In the genomic region with DNA sequence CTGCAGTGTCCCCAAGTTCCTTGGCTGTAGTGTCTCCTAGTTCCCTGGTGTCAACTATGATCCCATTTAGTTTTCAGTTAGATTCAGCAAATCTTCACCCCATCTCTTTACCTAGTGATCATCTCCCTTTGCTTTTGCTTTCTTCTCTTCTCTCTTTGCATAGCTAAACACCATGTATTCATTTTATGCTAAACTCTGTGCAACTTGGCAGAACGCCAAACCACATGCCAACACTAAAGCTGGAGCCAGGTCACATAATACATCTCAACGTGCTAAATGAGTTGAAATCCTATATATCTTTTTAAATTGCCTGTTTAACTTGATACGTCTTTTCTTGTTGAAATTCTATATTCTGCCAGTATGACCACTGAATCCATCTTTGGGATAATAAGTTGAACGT, we compare ENCODE assay signal across 14 mouse cellular contexts.
DNase-seq lines count a peak whose midpoint lies in the region; ATAC-seq and TF ChIP-seq lines count a peak whose summit lies in the region.
"Had no signal": no experiment of that assay in that cellular context is flagged by ENCODE, and none has a peak within 500 bp of the region (broad histone marks: within the 10 kb centered on the region; RNA-seq: fewer than 3 reads in every experiment).

No protein-coding gene starts in this region.

- H3K9me3 ChIP-seq in forebrain, embryonic 13.5 days (replicated peaks): no peaks in the 10 kb centered on the region
- H3K9me3 ChIP-seq in forebrain, embryonic 11.5 days (ENCODE audit: control insufficient read depth, low read length): no peaks in the 10 kb centered on the region
- no peaks in the 10 kb centered on the region for H3K9me3 ChIP-seq in midbrain, postnatal 0 days (ENCODE audit: low read length)
- no peaks in the 10 kb centered on the region for H3K9me3 ChIP-seq in midbrain, embryonic 16.5 days (replicated peaks; ENCODE audit: control insufficient read depth, low read length, poor library complexity, severe bottlenecking)
- no peaks in the 10 kb centered on the region for H3K9me3 ChIP-seq in limb, embryonic 14.5 days (ENCODE audit: control insufficient read depth, low read length)
- H3K9me3 ChIP-seq: heart, embryonic 13.5 days; liver, embryonic 13.5 days; stomach, embryonic 15.5 days had no signal

- H3K27me3 ChIP-seq in forebrain, embryonic 13.5 days: no peaks in the 10 kb centered on the region
- H3K27me3 ChIP-seq in forebrain, embryonic 11.5 days (ENCODE audit: control insufficient read depth, insufficient read depth, low read length): no peaks in the 10 kb centered on the region
- no peaks in the 10 kb centered on the region for H3K27me3 ChIP-seq in midbrain, postnatal 0 days (ENCODE audit: insufficient read depth, low read length)
- H3K27me3 ChIP-seq in midbrain, embryonic 16.5 days (ENCODE audit: control insufficient read depth, insufficient read depth, low read depth, low read length): no peaks in the 10 kb centered on the region
- no peaks in the 10 kb centered on the region for H3K27me3 ChIP-seq in limb, embryonic 14.5 days (ENCODE audit: control insufficient read depth, insufficient read depth, low read length)
- H3K27me3 ChIP-seq: heart, embryonic 13.5 days; liver, embryonic 13.5 days; megakaryocyte, embryonic 14.5 days; stomach, embryonic 15.5 days had no signal

- no peak overlapping the region for H3K9ac ChIP-seq in forebrain, embryonic 13.5 days
- no peak overlapping the region for H3K9ac ChIP-seq in forebrain, embryonic 11.5 days (ENCODE audit: low read length)
- no peak overlapping the region for H3K9ac ChIP-seq in midbrain, postnatal 0 days (replicated peaks; ENCODE audit: low read length, poor library complexity, severe bottlenecking)
- H3K9ac ChIP-seq in midbrain, embryonic 16.5 days (ENCODE audit: low read depth, low read length): no peak overlapping the region
- H3K9ac ChIP-seq in limb, embryonic 14.5 days (ENCODE audit: low read depth, low read length, severe bottlenecking): no peak overlapping the region
- H3K9ac ChIP-seq: heart, embryonic 13.5 days; liver, embryonic 13.5 days; stomach, embryonic 15.5 days had no signal

- no peak overlapping the region for H3K27ac ChIP-seq in forebrain, embryonic 13.5 days
- H3K27ac ChIP-seq in forebrain, embryonic 11.5 days (ENCODE audit: low read depth, low read length): no peak overlapping the region
- no peak overlapping the region for H3K27ac ChIP-seq in midbrain, postnatal 0 days (ENCODE audit: low read depth, low read length)
- no peak overlapping the region for H3K27ac ChIP-seq in midbrain, embryonic 16.5 days (ENCODE audit: low read length)
- no peak overlapping the region for H3K27ac ChIP-seq in limb, embryonic 14.5 days (replicated peaks; ENCODE audit: low read depth, low read length)
- H3K27ac ChIP-seq: gastrocnemius, adult 2 months; heart, embryonic 13.5 days; liver, embryonic 13.5 days; stomach, embryonic 15.5 days had no signal

- no peak overlapping the region for H3K4me3 ChIP-seq in forebrain, embryonic 13.5 days
- H3K4me3 ChIP-seq in forebrain, embryonic 11.5 days (ENCODE audit: low read depth, low read length): no peak overlapping the region
- H3K4me3 ChIP-seq in midbrain, postnatal 0 days (ENCODE audit: low read depth, low read length): no peak overlapping the region
- H3K4me3 ChIP-seq in midbrain, embryonic 16.5 days (ENCODE audit: low read depth, low read length): no peak overlapping the region
- H3K4me3 ChIP-seq in limb, embryonic 14.5 days (replicated peaks; ENCODE audit: low read length): no peak overlapping the region
- H3K4me3 ChIP-seq: gastrocnemius, adult 2 months; heart, embryonic 13.5 days; liver, embryonic 13.5 days; megakaryocyte, embryonic 14.5 days; stomach, embryonic 15.5 days had no signal

- no peak for TF ChIP-seq POLR2A in brain, embryonic 14.5 days (IDR thresholded peaks at IDR 0.05; ENCODE audit: borderline replicate concordance, extremely low read depth, insufficient read depth, insufficient read length, poor library complexity, severe bottlenecking)
- no peak for TF ChIP-seq POLR2A in limb, embryonic 14.5 days (IDR thresholded peaks at IDR 0.05; ENCODE audit: borderline replicate concordance, extremely low read depth, insufficient read depth, insufficient read length)

- H3K4me1 ChIP-seq in forebrain, embryonic 13.5 days: peaks cover 9% of the 10 kb centered on the region
- no peaks in the 10 kb centered on the region for H3K4me1 ChIP-seq in forebrain, embryonic 11.5 days (replicated peaks; ENCODE audit: control insufficient read depth, insufficient read depth, low read length)
- H3K4me1 ChIP-seq in midbrain, postnatal 0 days (ENCODE audit: insufficient read depth, low read length): no peaks in the 10 kb centered on the region
- 0 out of 2 replicates have a peak, but pooled peaks cover 1% of the 10 kb centered on the region for H3K4me1 ChIP-seq in midbrain, embryonic 16.5 days (ENCODE audit: control insufficient read depth, insufficient read depth, low read length)
- H3K4me1 ChIP-seq in limb, embryonic 14.5 days (ENCODE audit: control insufficient read depth, insufficient read depth, low read length): peaks cover 4% of the 10 kb centered on the region
- H3K4me1 ChIP-seq: liver, embryonic 13.5 days; megakaryocyte, embryonic 14.5 days; stomach, embryonic 15.5 days had no signal

- ATAC-seq in forebrain, embryonic 13.5 days: peak; percentile 83
- no peak for ATAC-seq in forebrain, embryonic 11.5 days (replicated peaks; ENCODE audit: low FRiP score)
- ATAC-seq in midbrain, postnatal 0 days (ENCODE audit: low FRiP score): no peak
- ATAC-seq in midbrain, embryonic 16.5 days: no peak
- no peak for ATAC-seq in limb, embryonic 14.5 days (ENCODE audit: low FRiP score, low read depth)
- ATAC-seq in megakaryocyte, adult 5-6 weeks (ENCODE audit: poor library complexity, severe bottlenecking): no peak
- ATAC-seq: lung, postnatal 0 days had no signal

- TF ChIP-seq CTCF in midbrain, postnatal 0 days (IDR thresholded peaks at IDR 0.05): no peak
- TF ChIP-seq CTCF in brain, embryonic 14.5 days (IDR thresholded peaks at IDR 0.05; ENCODE audit: borderline replicate concordance, extremely low read depth, insufficient read depth, insufficient read length): no peak

- no peak for DNase-seq in forebrain, embryonic 11.5 days (ENCODE audit: low spot score)
- DNase-seq in midbrain, postnatal 0 days (ENCODE audit: low spot score): peak; percentile 18
- peak; percentile 85 for DNase-seq in brain, embryonic 14.5 days (ENCODE audit: low read depth)
- peak; percentile 29 for DNase-seq in limb, embryonic 14.5 days (ENCODE audit: low spot score)
- DNase-seq: gastrocnemius, adult 2 months; heart, postnatal 4 days; liver, embryonic 13.5 days had no signal

- no peak overlapping the region for H3K4me2 ChIP-seq in forebrain, embryonic 13.5 days
- no peak overlapping the region for H3K4me2 ChIP-seq in forebrain, embryonic 11.5 days (ENCODE audit: low read depth, low read length, severe bottlenecking)
- H3K4me2 ChIP-seq in midbrain, postnatal 0 days (ENCODE audit: low read depth, low read length, poor library complexity, severe bottlenecking): no peak overlapping the region
- H3K4me2 ChIP-seq in midbrain, embryonic 16.5 days (ENCODE audit: low read length): no peak overlapping the region
- H3K4me2 ChIP-seq in limb, embryonic 14.5 days (replicated peaks; ENCODE audit: low read depth, low read length, severe bottlenecking): no peak overlapping the region
- H3K4me2 ChIP-seq: heart, embryonic 13.5 days; liver, embryonic 13.5 days; stomach, embryonic 15.5 days had no signal

- H3K36me3 ChIP-seq in forebrain, embryonic 13.5 days (ENCODE audit: poor library complexity, severe bottlenecking): no peaks in the 10 kb centered on the region
- H3K36me3 ChIP-seq in forebrain, embryonic 11.5 days (ENCODE audit: control insufficient read depth, insufficient read depth, low read length): no peaks in the 10 kb centered on the region
- no peaks in the 10 kb centered on the region for H3K36me3 ChIP-seq in midbrain, postnatal 0 days (ENCODE audit: insufficient read depth, low read length)
- no peaks in the 10 kb centered on the region for H3K36me3 ChIP-seq in midbrain, embryonic 16.5 days (ENCODE audit: control insufficient read depth, insufficient read depth, low read length)
- H3K36me3 ChIP-seq in limb, embryonic 14.5 days (ENCODE audit: control insufficient read depth, insufficient read depth, low read length): no peaks in the 10 kb centered on the region
- H3K36me3 ChIP-seq: heart, embryonic 13.5 days; liver, embryonic 13.5 days; stomach, embryonic 15.5 days had no signal

- WGBS in forebrain, embryonic 13.5 days: 31% methylated on average over 4 of the region's 4 CpGs
- WGBS in forebrain, embryonic 11.5 days: 73% methylated on average over 4 of the region's 4 CpGs
- 50% methylated on average over 4 of the region's 4 CpGs for WGBS in midbrain, postnatal 0 days
- 48% methylated on average over 4 of the region's 4 CpGs for WGBS in midbrain, embryonic 16.5 days
- 25% methylated on average over 4 of the region's 4 CpGs for WGBS in limb, embryonic 14.5 days
